Mouse (Mus musculus): ENCODE measurements around the gene Hjurp.

Gene Hjurp

GRCm38 (mm10) chr1:88223591-88223990, 53.8 kb downstream of the Hjurp start:
- DNase-seq (ENCODE audit: low spot score), result peak; percentile 12

DNA sequence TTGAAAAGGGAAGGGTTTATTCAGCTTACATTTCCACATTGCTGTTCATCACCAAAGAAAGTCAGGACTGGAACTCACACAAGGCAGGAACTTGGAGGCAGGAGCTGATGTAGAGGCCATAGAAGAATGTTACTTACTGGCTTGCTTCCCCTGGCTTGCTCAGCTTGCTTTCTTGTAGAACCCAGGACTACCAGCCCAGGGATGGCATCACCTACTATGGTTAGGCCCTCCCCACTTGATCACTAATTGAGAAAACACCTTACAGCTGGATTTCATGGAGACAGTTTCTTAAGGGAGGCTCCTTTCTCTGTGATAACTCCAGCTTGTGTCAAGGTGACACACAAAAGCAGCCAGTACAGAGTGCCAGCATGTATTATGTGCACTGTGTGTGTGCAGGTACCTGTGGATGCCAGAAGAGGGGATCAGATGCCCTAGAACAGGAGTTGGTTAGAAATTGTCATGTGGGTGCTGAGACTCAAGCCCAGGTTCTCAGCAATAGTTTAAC, 54.4 kb downstream of the Hjurp start:
- peak; percentile 6 for DNase-seq (ENCODE audit: low spot score)

DNA sequence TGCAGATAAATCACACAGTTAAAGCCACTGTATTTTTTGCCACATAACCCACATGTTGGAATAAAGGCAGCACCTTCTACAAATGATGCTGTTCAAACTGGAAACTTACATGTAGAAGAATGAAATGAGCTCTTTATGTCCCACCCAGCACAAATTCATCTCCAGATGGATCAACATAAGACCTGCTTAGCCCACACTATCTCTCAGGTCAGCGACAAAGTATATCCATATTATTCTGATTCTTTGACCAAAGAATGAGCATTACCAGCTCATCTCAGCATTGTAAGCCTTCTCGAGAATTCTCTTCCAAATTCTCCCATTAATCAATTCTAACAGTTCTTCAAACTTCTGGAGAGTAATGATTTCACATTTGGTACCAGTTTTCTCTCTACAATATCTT, 55.2 kb downstream of the Hjurp start:
- no peak for DNase-seq (ENCODE audit: low spot score)

- DNase-seq (ENCODE audit: low spot score), result no peak
Measured at GRCm38 (mm10) chr1:88220336-88220735, 57.1 kb downstream of the Hjurp start.

DNA sequence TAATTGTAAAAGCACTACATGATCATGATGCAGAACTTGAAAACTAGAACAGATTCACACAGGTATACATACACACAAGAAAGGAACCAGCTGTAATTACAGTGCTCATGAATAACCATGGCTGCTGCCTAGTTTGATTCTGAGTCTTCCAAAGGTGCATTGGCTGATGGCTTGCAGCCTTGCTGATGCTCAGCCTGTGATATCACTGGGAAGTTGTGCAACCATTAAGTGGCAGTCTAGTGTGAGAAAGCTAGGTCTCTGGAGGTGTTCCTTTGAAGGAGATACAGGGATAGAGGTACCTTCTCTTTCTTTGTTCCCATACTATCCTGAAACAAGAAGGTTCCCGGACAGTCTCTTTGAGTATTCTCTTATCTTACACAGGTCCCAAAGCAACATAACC, 58.4 kb downstream of the Hjurp start:
- no peak for DNase-seq (ENCODE audit: low spot score)

- DNase-seq (ENCODE audit: low spot score), result no peak
Measured at GRCm38 (mm10) chr1:88218591-88218990, 58.8 kb downstream of the Hjurp start.

GRCm38 (mm10) chr1:88218051-88218450, 59.4 kb downstream of the Hjurp start:
- no peak for DNase-seq (ENCODE audit: low spot score)

DNA sequence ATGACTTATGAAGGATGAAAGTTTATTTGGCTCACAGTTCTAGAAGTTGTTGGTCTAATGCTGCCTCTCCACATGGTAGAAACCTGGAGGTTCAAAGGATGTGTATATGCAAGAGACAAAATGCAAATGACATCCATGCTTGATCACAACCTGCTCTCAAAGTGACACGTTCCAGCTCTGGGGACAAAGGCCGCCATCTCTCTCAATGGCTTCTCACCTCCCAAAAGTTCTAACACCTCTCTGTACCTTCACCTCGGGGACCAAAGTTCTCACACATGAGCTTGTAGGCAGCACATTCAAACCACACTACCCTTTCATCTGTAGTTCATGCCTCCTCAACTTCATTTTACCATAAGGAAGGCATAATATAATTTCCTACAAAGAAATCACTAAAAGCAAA, 59.9 kb downstream of the Hjurp start:
- no peak for DNase-seq (ENCODE audit: low spot score)

DNA sequence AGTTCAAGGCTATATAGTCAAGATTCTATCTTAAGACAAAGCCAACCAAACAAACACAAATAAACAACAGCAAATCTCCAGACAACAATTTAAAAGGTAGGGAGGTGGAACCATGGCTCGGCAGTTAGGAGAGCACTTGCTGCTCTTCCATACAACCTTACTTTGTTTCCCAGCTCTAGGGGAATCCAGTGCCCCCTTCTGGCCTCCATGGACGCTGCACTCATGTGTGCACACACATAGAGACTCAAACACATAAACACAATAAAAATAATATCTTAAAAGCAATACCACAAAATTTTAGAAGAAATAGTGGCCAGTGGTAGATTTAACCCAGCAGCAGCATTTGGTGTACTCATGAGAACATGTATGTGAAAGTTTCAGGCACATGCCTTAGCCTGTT, 60.3 kb downstream of the Hjurp start:
- DNase-seq (ENCODE audit: low spot score), result no peak

GRCm38 (mm10) chr1:88216551-88216950, 60.9 kb downstream of the Hjurp start:
- DNase-seq (ENCODE audit: low spot score), result no peak

- DNase-seq (ENCODE audit: low spot score), result no peak
Measured at GRCm38 (mm10) chr1:88215466-88216380, 61.7 kb downstream of the Hjurp start.

DNA sequence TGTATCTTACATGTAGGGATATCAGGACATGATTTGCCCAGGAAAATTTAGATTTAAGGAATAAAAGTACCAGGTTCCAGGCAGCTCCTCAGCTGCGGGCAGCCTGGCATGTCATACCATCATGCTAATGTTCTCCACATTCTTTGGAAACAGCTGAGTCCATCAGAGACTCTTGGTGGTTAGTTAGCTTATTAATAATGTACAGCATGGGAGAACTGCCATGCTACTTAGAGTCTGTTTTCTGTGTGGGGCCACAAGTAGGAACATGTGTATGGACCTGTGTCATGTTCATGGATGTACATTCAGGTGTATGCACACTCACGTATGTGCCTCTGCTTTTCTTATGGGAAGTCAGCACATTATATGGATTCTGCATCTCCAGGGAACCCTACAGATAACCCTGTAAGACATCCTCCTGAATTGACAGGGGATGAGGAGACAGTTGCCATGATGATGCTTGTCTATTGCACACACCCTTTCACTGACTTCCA, 62.9 kb downstream of the Hjurp start:
- DNase-seq (ENCODE audit: low spot score), result no peak

DNA sequence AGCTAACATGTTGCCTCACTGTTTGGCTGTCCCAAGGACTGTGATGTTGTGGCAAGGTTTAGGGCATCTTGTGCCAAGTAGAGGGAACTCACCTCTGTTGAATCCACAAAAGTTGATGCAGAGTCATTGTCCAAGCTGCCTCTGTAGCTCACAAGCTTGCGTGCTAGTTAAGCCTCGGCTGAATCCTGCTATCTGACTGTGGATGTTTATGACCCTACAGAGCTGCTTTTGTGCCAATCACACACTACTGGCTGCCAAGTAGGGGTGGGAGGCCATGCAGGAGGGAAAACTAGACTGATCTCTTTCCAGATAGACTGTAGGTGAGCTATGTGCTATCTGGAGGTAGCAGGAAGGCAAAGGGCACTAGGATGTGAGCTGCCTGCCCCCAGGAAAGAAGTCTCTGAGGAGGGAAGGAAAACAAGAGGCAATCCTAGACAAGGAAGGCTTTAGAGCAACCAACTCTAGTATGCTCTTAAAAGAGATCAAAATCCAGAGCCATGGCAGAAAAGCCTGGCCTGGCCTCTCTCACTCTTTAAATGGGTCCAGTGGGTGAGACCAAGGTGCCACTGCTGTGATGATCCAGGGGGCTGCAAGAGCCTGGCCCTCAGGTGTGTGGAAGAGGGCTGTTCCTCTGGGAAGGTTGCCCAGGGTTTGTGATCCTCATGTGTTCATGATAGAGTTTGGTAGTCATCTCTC, 63.5 kb downstream of the Hjurp start:
- peak; percentile 52 for DNase-seq (ENCODE audit: low spot score)

GRCm38 (mm10) chr1:88213061-88213460, 64.4 kb downstream of the Hjurp start:
- DNase-seq (ENCODE audit: low spot score), result no peak

Measured in ovary, adult 18-20 months (tissue).